Mouse (Mus musculus) 416B (cell line): ENCODE results near the gene Defa35.
"Not testable (repeated sequence)": the region's sequence is repeated elsewhere in the genome, so short reads cannot be mapped to it uniquely, and the experiment has no call there.

ENCODE experiments used
- DNase-seq: peaks from one replicate; pipeline ENCODE4 v3.0.0; 2011; ENCODE audit warnings: low read depth

Defa35 gene

GRCm38 (mm10) chr8:21064738-21065137, at the start of gene Defa35:
Defa35 (plus strand) TSS chr8:21065038.
- not testable (repeated sequence) for DNase-seq

GRCm38 (mm10) chr8:21025245-21025644, 39.6 kb upstream of the Defa35 start, which contains the start of gene Defa21:
Defa21 (plus strand) TSS chr8:21025545.
- not testable (repeated sequence) for DNase-seq

- DNase-seq, result not testable (repeated sequence)
Observed at GRCm38 (mm10) chr8:21054747-21055146, 10.1 kb upstream of the Defa35 start, which contains the start of gene Defa23. Defa23 (plus strand) TSS chr8:21055047.

- DNase-seq, result not testable (repeated sequence)
Observed at GRCm38 (mm10) chr8:21084142-21084541, 19.3 kb downstream of the Defa35 start, which contains the start of gene Defa25. Defa25 (plus strand) TSS chr8:21084442.

- peak; percentile 60 for DNase-seq
Observed at GRCm38 (mm10) chr8:21093106-21093505, 28.3 kb downstream of the Defa35 start.

- not testable (repeated sequence) for DNase-seq
Observed at GRCm38 (mm10) chr8:21095950-21096349, 31.1 kb downstream of the Defa35 start, which contains the start of gene Gm14851. Gm14851 (minus strand) TSS chr8:21096050.
